Mouse (Mus musculus): ENCODE data around the gene Lmod3. TPM values are rescaled to one million over a fixed set of nuclear protein-coding genes. Genes with fewer than 3 reads are reported as not detected.

Gene Lmod3
- 14.3 and 16.7 TPM in 2 replicates for polyA plus RNA-seq (2015; fragmentation: Nextera tagmentation; extraction: Ambion mirVana)

- Histone ChIP-seq H3K4me2 (peak within 1 kb of the TSS; percentile 65), H3K27me3 (replicated peaks) (no peaks in the 10 kb centered on the region), H3K27ac (replicated peaks) (peak within 1 kb of the TSS; percentile 95), H3K4me3 (peak within 1 kb of the TSS; percentile 49), H3K9me3 (no peaks in the 10 kb centered on the region), H3K36me3 (peaks cover 4% of the 10 kb centered on the region), H3K4me1 (peaks cover 12% of the 10 kb centered on the region; the same call in 1 of the 2 replicates), H3K9ac (peak within 1 kb of the TSS; percentile 76)
- ATAC-seq (ENCODE audit: extremely low read depth, insufficient number of reproducible peaks, low FRiP score, low TSS enrichment): peak; percentile 63; the same call in 1 of the 2 replicates
- 8% methylated on average over 9 of the region's 9 CpGs for WGBS
These were observed at the start of gene Lmod3 for GRCm38 (mm10) chr6:97252711-97253221. TSS of gene Lmod3 (minus strand) at chr6:97252759.

GRCm38 (mm10) chr6:97302303-97302702 is 49.7 kb upstream of the Lmod3 start:
- H3K27me3 ChIP-seq (replicated peaks): no peaks in the 10 kb centered on the region
- no peak overlapping the region for H3K9ac ChIP-seq
- H3K36me3 ChIP-seq: peaks cover 92% of the 10 kb centered on the region
- no peak overlapping the region for H3K4me3 ChIP-seq
- WGBS: 72% methylated on average over 7 of the region's 7 CpGs
- no peaks in the 10 kb centered on the region for H3K9me3 ChIP-seq
- no peak for ATAC-seq (ENCODE audit: extremely low read depth, insufficient number of reproducible peaks, low FRiP score, low TSS enrichment)
- H3K27ac ChIP-seq (replicated peaks): no peak overlapping the region
- H3K4me1 ChIP-seq: peaks cover 12% of the 10 kb centered on the region; the same call in 1 of the 2 replicates
- no peak overlapping the region for H3K4me2 ChIP-seq

GRCm38 (mm10) chr6:97300659-97301058 is 48.1 kb upstream of the Lmod3 start:
- no peaks in the 10 kb centered on the region for H3K9me3 ChIP-seq
- H3K9ac ChIP-seq: no peak overlapping the region
- 84% methylated on average over 6 of the region's 6 CpGs for WGBS
- H3K4me3 ChIP-seq: no peak overlapping the region
- H3K36me3 ChIP-seq: peaks cover 94% of the 10 kb centered on the region
- H3K4me2 ChIP-seq: no peak overlapping the region
- H3K27ac ChIP-seq (replicated peaks): no peak overlapping the region
- H3K4me1 ChIP-seq: peaks cover 5% of the 10 kb centered on the region; the same call in 1 of the 2 replicates
- no peaks in the 10 kb centered on the region for H3K27me3 ChIP-seq (replicated peaks)
- ATAC-seq (ENCODE audit: extremely low read depth, insufficient number of reproducible peaks, low FRiP score, low TSS enrichment): no peak

GRCm38 (mm10) chr6:97300180-97300579 is 47.6 kb upstream of the Lmod3 start:
- WGBS: 85% methylated on average over 6 of the region's 6 CpGs
- H3K4me1 ChIP-seq: no peaks in the 10 kb centered on the region
- H3K27me3 ChIP-seq (replicated peaks): no peaks in the 10 kb centered on the region
- H3K4me3 ChIP-seq: no peak overlapping the region
- no peak overlapping the region for H3K27ac ChIP-seq (replicated peaks)
- no peaks in the 10 kb centered on the region for H3K9me3 ChIP-seq
- ATAC-seq (ENCODE audit: extremely low read depth, insufficient number of reproducible peaks, low FRiP score, low TSS enrichment): no peak
- no peak overlapping the region for H3K4me2 ChIP-seq
- H3K36me3 ChIP-seq: peaks cover 95% of the 10 kb centered on the region
- no peak overlapping the region for H3K9ac ChIP-seq

- Histone ChIP-seq H3K36me3 (peaks cover 90% of the 10 kb centered on the region), H3K4me1 (peaks cover 18% of the 10 kb centered on the region), H3K27me3 (replicated peaks) (no peaks in the 10 kb centered on the region), H3K9me3 (no peaks in the 10 kb centered on the region), H3K4me3 (no peak overlapping the region), H3K9ac (no peak overlapping the region), H3K27ac (replicated peaks) (no peak overlapping the region), H3K4me2 (no peak overlapping the region)
- 57% methylated on average over 3 of the region's 3 CpGs for WGBS
- ATAC-seq (ENCODE audit: extremely low read depth, insufficient number of reproducible peaks, low FRiP score, low TSS enrichment): no peak
These were observed 44.6 kb upstream of the Lmod3 start for GRCm38 (mm10) chr6:97297151-97297550.

- Histone ChIP-seq H3K36me3 (peaks cover 92% of the 10 kb centered on the region), H3K9ac (no peak overlapping the region), H3K9me3 (no peaks in the 10 kb centered on the region), H3K4me3 (no peak overlapping the region), H3K4me2 (no peak overlapping the region), H3K27ac (replicated peaks) (no peak overlapping the region), H3K27me3 (replicated peaks) (no peaks in the 10 kb centered on the region), H3K4me1 (peaks cover 30% of the 10 kb centered on the region)
- no peak for ATAC-seq (ENCODE audit: extremely low read depth, insufficient number of reproducible peaks, low FRiP score, low TSS enrichment)
- WGBS: 91% methylated on average over 21 of the region's 21 CpGs
These were observed 43.4 kb upstream of the Lmod3 start for GRCm38 (mm10) chr6:97295866-97296527.

- 76% methylated on average over 9 of the region's 9 CpGs for WGBS
- peaks cover 87% of the 10 kb centered on the region for H3K36me3 ChIP-seq
These were observed 42.9 kb upstream of the Lmod3 start for GRCm38 (mm10) chr6:97295416-97295815.

GRCm38 (mm10) chr6:97293667-97294569 is 41.4 kb upstream of the Lmod3 start:
- peaks cover 40% of the 10 kb centered on the region for H3K4me1 ChIP-seq
- H3K9me3 ChIP-seq: no peaks in the 10 kb centered on the region
- 70% methylated on average over 12 of the region's 12 CpGs for WGBS
- peaks cover 75% of the 10 kb centered on the region for H3K36me3 ChIP-seq
- no peaks in the 10 kb centered on the region for H3K27me3 ChIP-seq (replicated peaks)
- H3K4me3 ChIP-seq: no peak overlapping the region
- H3K9ac ChIP-seq: no peak overlapping the region
- no peak overlapping the region for H3K4me2 ChIP-seq
- no peak for ATAC-seq (ENCODE audit: extremely low read depth, insufficient number of reproducible peaks, low FRiP score, low TSS enrichment)
- H3K27ac ChIP-seq (replicated peaks): no peak overlapping the region

More at GRCm38 (mm10) chr6:97295416-97295815, 42.9 kb upstream of the Lmod3 start:
- Histone ChIP-seq H3K4me2 (no peak overlapping the region), H3K9ac (no peak overlapping the region), H3K4me1 (peaks cover 34% of the 10 kb centered on the region), H3K4me3 (no peak overlapping the region), H3K27me3 (replicated peaks) (no peaks in the 10 kb centered on the region), H3K9me3 (no peaks in the 10 kb centered on the region), H3K27ac (replicated peaks) (no peak overlapping the region)
- ATAC-seq (ENCODE audit: extremely low read depth, insufficient number of reproducible peaks, low FRiP score, low TSS enrichment): no peak

GRCm38 (mm10) chr6:97292894-97293293 is 40.3 kb upstream of the Lmod3 start:
- H3K4me2 ChIP-seq: no peak overlapping the region
- no peaks in the 10 kb centered on the region for H3K9me3 ChIP-seq
- peaks cover 43% of the 10 kb centered on the region for H3K4me1 ChIP-seq
- peaks cover 72% of the 10 kb centered on the region for H3K36me3 ChIP-seq
- no peak overlapping the region for H3K27ac ChIP-seq (replicated peaks)
- H3K4me3 ChIP-seq: no peak overlapping the region
- no peak overlapping the region for H3K9ac ChIP-seq
- no peaks in the 10 kb centered on the region for H3K27me3 ChIP-seq (replicated peaks)
- ATAC-seq (ENCODE audit: extremely low read depth, insufficient number of reproducible peaks, low FRiP score, low TSS enrichment): no peak
- 58% methylated on average over 5 of the region's 5 CpGs for WGBS

GRCm38 (mm10) chr6:97292096-97292495 is 39.5 kb upstream of the Lmod3 start:
- no peaks in the 10 kb centered on the region for H3K27me3 ChIP-seq (replicated peaks)
- no peak for ATAC-seq (ENCODE audit: extremely low read depth, insufficient number of reproducible peaks, low FRiP score, low TSS enrichment)
- no peak overlapping the region for H3K4me3 ChIP-seq
- peaks cover 43% of the 10 kb centered on the region for H3K4me1 ChIP-seq
- H3K27ac ChIP-seq (replicated peaks): peak overlapping the region; percentile 12; the same call in 1 of the 2 replicates
- H3K9me3 ChIP-seq: no peaks in the 10 kb centered on the region
- H3K9ac ChIP-seq: no peak overlapping the region
- peaks cover 72% of the 10 kb centered on the region for H3K36me3 ChIP-seq
- no peak overlapping the region for H3K4me2 ChIP-seq
- 82% methylated on average over 3 of the region's 3 CpGs for WGBS

- H3K4me2 ChIP-seq: no peak overlapping the region
- no peak overlapping the region for H3K4me3 ChIP-seq
- H3K9ac ChIP-seq: no peak overlapping the region
- WGBS: 61% methylated on average over 21 of the region's 21 CpGs
- H3K9me3 ChIP-seq: no peaks in the 10 kb centered on the region
- H3K36me3 ChIP-seq: peaks cover 70% of the 10 kb centered on the region
- peak overlapping the region; percentile 12 for H3K27ac ChIP-seq (replicated peaks)
- H3K27me3 ChIP-seq (replicated peaks): no peaks in the 10 kb centered on the region
- H3K4me1 ChIP-seq: peaks cover 43% of the 10 kb centered on the region
- ATAC-seq (ENCODE audit: extremely low read depth, insufficient number of reproducible peaks, low FRiP score, low TSS enrichment): no peak
These were observed 38.8 kb upstream of the Lmod3 start for GRCm38 (mm10) chr6:97291159-97291908.
